8 mouse cellular contexts compared by ENCODE assay signal in the genomic region with DNA sequence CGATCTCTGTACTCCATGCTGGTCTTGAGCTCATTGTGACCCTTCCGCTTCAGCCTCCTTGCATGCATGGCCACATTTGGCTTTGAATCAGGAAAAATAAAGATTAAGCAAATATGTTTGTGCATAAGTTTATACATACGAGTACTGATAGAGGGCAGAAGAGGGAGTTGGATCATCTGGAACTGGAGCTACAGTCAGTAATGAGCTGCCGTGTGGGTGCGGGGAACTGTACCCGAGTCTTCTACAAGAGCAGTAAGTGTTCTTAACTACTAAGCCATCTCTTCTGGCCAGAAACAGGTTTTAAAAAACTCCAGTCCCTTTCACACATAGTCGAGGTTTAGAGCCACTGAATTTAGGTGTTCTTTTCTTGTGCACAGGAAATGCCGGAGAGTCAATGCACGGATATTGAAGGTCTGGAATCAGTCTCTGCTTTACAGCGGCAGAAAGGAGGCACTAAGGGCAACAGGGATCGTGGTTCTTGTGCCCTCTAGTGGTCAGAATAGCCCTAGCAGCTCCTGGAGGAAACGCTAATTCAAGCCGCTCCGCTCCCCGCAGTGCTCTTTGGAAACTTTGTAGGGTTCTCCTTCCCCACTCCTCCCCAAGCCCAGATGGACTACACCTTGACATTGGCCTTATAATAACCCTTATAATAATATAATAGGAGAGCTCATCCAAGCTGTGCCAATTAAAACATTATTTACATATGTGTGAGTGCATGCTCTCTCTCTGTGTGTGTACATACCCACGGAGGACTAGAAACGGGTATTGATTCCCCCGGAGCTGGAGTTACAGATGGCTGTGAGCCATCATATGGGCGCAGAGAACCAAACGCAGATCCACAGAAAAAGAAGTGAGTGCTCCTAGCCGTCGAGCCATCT. TPM values are rescaled to one million over a fixed set of nuclear protein-coding genes. Genes with fewer than 3 reads are reported as not detected.
DNase-seq lines count a peak whose midpoint lies in the region; ATAC-seq lines count a peak whose summit lies in the region.

No protein-coding gene starts in this region.

- no peak overlapping the region for H3K4me3 ChIP-seq in forebrain, embryonic 14.5 days (ENCODE audit: low read depth, low read length)
- no peak overlapping the region for H3K4me3 ChIP-seq in neural tube, embryonic 14.5 days (ENCODE audit: low read depth, low read length)

- H3K9me3 ChIP-seq in forebrain, embryonic 14.5 days (replicated peaks; ENCODE audit: control insufficient read depth, low read length) = no peaks in the 10 kb centered on the region
- H3K9me3 ChIP-seq in neural tube, embryonic 14.5 days (ENCODE audit: control insufficient read depth, low read length) = no peaks in the 10 kb centered on the region

- ATAC-seq in forebrain, embryonic 14.5 days = peak; percentile 54; the same call in 1 of the 2 replicates
- peak; percentile 85 for ATAC-seq in neural tube, embryonic 14.5 days (ENCODE audit: low read depth)

- H3K27ac ChIP-seq in forebrain, embryonic 14.5 days (ENCODE audit: low read depth, low read length) = no peak overlapping the region
- no peak overlapping the region for H3K27ac ChIP-seq in neural tube, embryonic 14.5 days (ENCODE audit: low read depth, low read length)

- H3K9ac ChIP-seq in forebrain, embryonic 14.5 days (ENCODE audit: low read length) = no peak overlapping the region
- no peak overlapping the region for H3K9ac ChIP-seq in neural tube, embryonic 14.5 days (replicated peaks; ENCODE audit: low read depth, low read length)

- H3K36me3 ChIP-seq in forebrain, embryonic 14.5 days (ENCODE audit: control insufficient read depth, insufficient read depth, low read length) = no peaks in the 10 kb centered on the region
- H3K36me3 ChIP-seq in neural tube, embryonic 14.5 days (ENCODE audit: control insufficient read depth, insufficient read depth, low read length) = no peaks in the 10 kb centered on the region

- H3K4me2 ChIP-seq in forebrain, embryonic 14.5 days (ENCODE audit: low read length) = no peak overlapping the region
- peak overlapping the region; percentile 21 for H3K4me2 ChIP-seq in neural tube, embryonic 14.5 days (ENCODE audit: low read depth, low read length)

- no peaks in the 10 kb centered on the region for H3K27me3 ChIP-seq in forebrain, embryonic 14.5 days (replicated peaks; ENCODE audit: control insufficient read depth, insufficient read depth, low read length)
- no peaks in the 10 kb centered on the region for H3K27me3 ChIP-seq in neural tube, embryonic 14.5 days (ENCODE audit: control insufficient read depth, insufficient read depth, low read length)

- intact Hi-C loops in heart, postnatal 25 days (cut with DNase I) = loop anchor here (2.0 to 5.0 kb wide), 2 partner anchors 72 to 115 kb away; no protein-coding TSS in a partner anchor

- H3K4me1 ChIP-seq in forebrain, embryonic 14.5 days (ENCODE audit: control insufficient read depth, insufficient read depth, low read length) = no peaks in the 10 kb centered on the region
- no peaks in the 10 kb centered on the region for H3K4me1 ChIP-seq in neural tube, embryonic 14.5 days (ENCODE audit: control insufficient read depth, insufficient read depth, low read length)

- DNase-seq in MN1 (ENCODE audit: low spot score) = peak; percentile 74
- DNase-seq in cerebellum, adult 11-12 months = peak; percentile 39
- DNase-seq in forebrain, embryonic 14.5 days (ENCODE audit: low spot score) = peak; percentile 80
- peak; percentile 31 for DNase-seq in heart, postnatal 25 days (ENCODE audit: low spot score)
- peak; percentile 43 for DNase-seq in large intestine, adult 2 months (ENCODE audit: low read depth, low spot score)
- peak; percentile 60 to 68 for DNase-seq in lung, adult 18-20 months
- peak; percentile 80 for DNase-seq in thymus, postnatal 0 days (ENCODE audit: low spot score)

- 35% methylated on average over 22 of the region's 22 CpGs for WGBS in forebrain, embryonic 14.5 days
- 18% methylated on average over 22 of the region's 22 CpGs for WGBS in large intestine, adult 2 months
- 33% methylated on average over 22 of the region's 22 CpGs for WGBS in neural tube, embryonic 14.5 days

RNA-seq across cellular contexts. Expression of a gene that starts 21.4 kb away (rescaled TPM):
- polyA plus RNA-seq in forebrain, embryonic 14.5 days (2014; fragmentation: Nextera tagmentation; extraction: Ambion mirVana) = 150 and 200 TPM in 2 replicates
- 10 to 100 TPM; 25.7 to 30.0 TPM for total RNA-seq in heart, postnatal 25 days (2021)
- 45.0 and 47.4 TPM in 2 replicates for polyA plus RNA-seq in large intestine, adult 2 months (2012; rRNA removed)
- polyA plus RNA-seq in neural tube, embryonic 14.5 days (2014; fragmentation: Nextera tagmentation; extraction: Ambion mirVana) = 180 and 208 TPM in 2 replicates
- polyA plus RNA-seq in thymus, postnatal 0 days (2015; fragmentation: Nextera tagmentation; extraction: Ambion mirVana) = 76.8 and 79.0 TPM in 2 replicates

RNA-seq across cellular contexts. Expression of a gene that starts 50.3 kb away (rescaled TPM):
- polyA plus RNA-seq in forebrain, embryonic 14.5 days (2014; fragmentation: Nextera tagmentation; extraction: Ambion mirVana) = 2.8 and 4.4 TPM in 2 replicates
- 10 to 100 TPM; 21.2 to 21.8 TPM for total RNA-seq in heart, postnatal 25 days (2021)
- polyA plus RNA-seq in large intestine, adult 2 months (2012; rRNA removed) = 14.0 and 15.5 TPM in 2 replicates
- polyA plus RNA-seq in neural tube, embryonic 14.5 days (2014; fragmentation: Nextera tagmentation; extraction: Ambion mirVana) = 12.0 and 17.6 TPM in 2 replicates
- polyA plus RNA-seq in thymus, postnatal 0 days (2015; fragmentation: Nextera tagmentation; extraction: Ambion mirVana) = 2.8 and 2.9 TPM in 2 replicates
